Mouse (Mus musculus): ENCODE results near the gene Tcea2. TPM values are rescaled to one million over a fixed set of nuclear protein-coding genes. Genes with fewer than 3 reads are reported as not detected.

Tcea2 gene
- 73.6 TPM for polyA plus RNA-seq (2014; fragmentation: Illumina TruSeq; extraction: RNeasy Lipid Tissue Mini Kit (QIAGEN cat#74804); ENCODE audit: low read depth, low replicate concordance)

GRCm38 (mm10) chr2:181679951-181680715, at the start of gene Tcea2:
TSS of gene Tcea2 (plus strand) at chr2:181680310.

GRCm38 (mm10) chr2:181656734-181657133, 23.4 kb upstream of the Tcea2 start, which contains the start of gene Gm29797:
TSS of gene Gm29797 (plus strand) at chr2:181657034.

GRCm38 (mm10) chr2:181671326-181671725, 8.8 kb upstream of the Tcea2 start, which contains the start of gene Sox18:
TSS of gene Sox18 (minus strand) at chr2:181671640.

GRCm38 (mm10) chr2:181693339-181694280, 13.5 kb downstream of the Tcea2 start, which contains the start of gene Rgs19:
TSS of gene Rgs19 (minus strand) at chr2:181693977.

GRCm38 (mm10) chr2:181698241-181698640, 18.1 kb downstream of the Tcea2 start, which contains the start of gene Lkaaear1:
TSS of gene Lkaaear1 (minus strand) at chr2:181698442.

GRCm38 (mm10) chr2:181714903-181715326, 34.8 kb downstream of the Tcea2 start, which contains the start of gene Oprl1:
TSS of gene Oprl1 (plus strand) at chr2:181715016.

Other genes with a start within 250 kb of the Tcea2 start
- 2.3 TPM for gene Zbtb46, start 220.9 kb upstream of the Tcea2 start, polyA plus RNA-seq (2014; fragmentation: Illumina TruSeq; extraction: RNeasy Lipid Tissue Mini Kit (QIAGEN cat#74804); ENCODE audit: low read depth, low replicate concordance)
- 9.6 TPM for gene Abhd16b, start 187.1 kb upstream of the Tcea2 start, polyA plus RNA-seq (2014; fragmentation: Illumina TruSeq; extraction: RNeasy Lipid Tissue Mini Kit (QIAGEN cat#74804); ENCODE audit: low read depth, low replicate concordance)
- gene Tpd52l2, start 183.2 kb upstream of the Tcea2 start, polyA plus RNA-seq (2014; fragmentation: Illumina TruSeq; extraction: RNeasy Lipid Tissue Mini Kit (QIAGEN cat#74804); ENCODE audit: low read depth, low replicate concordance) = 13.2 TPM
- gene Dnajc5, start 159.8 kb upstream of the Tcea2 start, polyA plus RNA-seq (2014; fragmentation: Illumina TruSeq; extraction: RNeasy Lipid Tissue Mini Kit (QIAGEN cat#74804); ENCODE audit: low read depth, low replicate concordance) = 16.9 TPM
- gene Uckl1, start 95.4 kb upstream of the Tcea2 start, polyA plus RNA-seq (2014; fragmentation: Illumina TruSeq; extraction: RNeasy Lipid Tissue Mini Kit (QIAGEN cat#74804); ENCODE audit: low read depth, low replicate concordance) = 6.7 TPM
- gene Prpf6, start 88.4 kb upstream of the Tcea2 start, polyA plus RNA-seq (2014; fragmentation: Illumina TruSeq; extraction: RNeasy Lipid Tissue Mini Kit (QIAGEN cat#74804); ENCODE audit: low read depth, low replicate concordance) = 25.6 TPM
- 13.4 TPM for gene Zfp512b, start 87.5 kb upstream of the Tcea2 start, polyA plus RNA-seq (2014; fragmentation: Illumina TruSeq; extraction: RNeasy Lipid Tissue Mini Kit (QIAGEN cat#74804); ENCODE audit: low read depth, low replicate concordance)
- gene Samd10, start 81.1 kb upstream of the Tcea2 start, polyA plus RNA-seq (2014; fragmentation: Illumina TruSeq; extraction: RNeasy Lipid Tissue Mini Kit (QIAGEN cat#74804); ENCODE audit: low read depth, low replicate concordance) = 14.0 TPM
- not detected for gene Gm29797, start 23.3 kb upstream of the Tcea2 start, polyA plus RNA-seq (2014; fragmentation: Illumina TruSeq; extraction: RNeasy Lipid Tissue Mini Kit (QIAGEN cat#74804); ENCODE audit: low read depth, low replicate concordance)
- gene Sox18, start 8.7 kb upstream of the Tcea2 start, polyA plus RNA-seq (2014; fragmentation: Illumina TruSeq; extraction: RNeasy Lipid Tissue Mini Kit (QIAGEN cat#74804); ENCODE audit: low read depth, low replicate concordance) = 0.13 TPM
- 8.8 TPM for gene Rgs19, start 13.7 kb downstream of the Tcea2 start, polyA plus RNA-seq (2014; fragmentation: Illumina TruSeq; extraction: RNeasy Lipid Tissue Mini Kit (QIAGEN cat#74804); ENCODE audit: low read depth, low replicate concordance)
- gene Lkaaear1, start 18.1 kb downstream of the Tcea2 start, polyA plus RNA-seq (2014; fragmentation: Illumina TruSeq; extraction: RNeasy Lipid Tissue Mini Kit (QIAGEN cat#74804); ENCODE audit: low read depth, low replicate concordance) = 0.90 TPM
- 2.3 TPM for gene Oprl1, start 34.7 kb downstream of the Tcea2 start, polyA plus RNA-seq (2014; fragmentation: Illumina TruSeq; extraction: RNeasy Lipid Tissue Mini Kit (QIAGEN cat#74804); ENCODE audit: low read depth, low replicate concordance)
- 2.4 TPM for gene Myt1, start 83.0 kb downstream of the Tcea2 start, polyA plus RNA-seq (2014; fragmentation: Illumina TruSeq; extraction: RNeasy Lipid Tissue Mini Kit (QIAGEN cat#74804); ENCODE audit: low read depth, low replicate concordance)
- 30.6 TPM for gene Pcmtd2, start 157.5 kb downstream of the Tcea2 start, polyA plus RNA-seq (2014; fragmentation: Illumina TruSeq; extraction: RNeasy Lipid Tissue Mini Kit (QIAGEN cat#74804); ENCODE audit: low read depth, low replicate concordance)
- 13.5 TPM for gene Polr3k, start 184.0 kb downstream of the Tcea2 start, polyA plus RNA-seq (2014; fragmentation: Illumina TruSeq; extraction: RNeasy Lipid Tissue Mini Kit (QIAGEN cat#74804); ENCODE audit: low read depth, low replicate concordance)